Mouse (Mus musculus): ENCODE results near the gene Kcnk10. TPM values are rescaled to one million over a fixed set of nuclear protein-coding genes. Genes with fewer than 3 reads are reported as not detected.

Kcnk10 gene
- polyA plus RNA-seq, 1 experiment from 2014 or later: 0.13 TPM

GRCm38 (mm10) chr12:98524331-98525311 lies 53.5 kb downstream of the Kcnk10 start:
- Histone ChIP-seq H3K4me2 (ENCODE audit: low read depth, low read length) (peak overlapping the region; percentile 4; the same call in 1 of the 2 replicates), H3K36me3 (replicated peaks; ENCODE audit: insufficient read depth, low read length) (no peaks in the 10 kb centered on the region), H3K9ac (replicated peaks) (no peak overlapping the region), H3K27me3 (ENCODE audit: insufficient read depth, low read length) (no peaks in the 10 kb centered on the region), H3K9me3 (ENCODE audit: low read length) (no peaks in the 10 kb centered on the region), H3K27ac (ENCODE audit: low read depth) (no peak overlapping the region), H3K4me1 (ENCODE audit: insufficient read depth) (0 out of 2 replicates have a peak, but pooled peaks cover 2% of the 10 kb centered on the region), H3K4me3 (ENCODE audit: low read depth, low read length) (no peak overlapping the region)
- no peak for DNase-seq
- no peak for ATAC-seq
- TF ChIP-seq CTCF (IDR thresholded peaks at IDR 0.05; ENCODE audit: low read depth) (no peak), EP300 (IDR thresholded peaks at IDR 0.05; ENCODE audit: low read depth) (no peak)
- 70% methylated on average over 13 of the region's 13 CpGs for WGBS (ENCODE audit: insufficient replicate concordance)

DNA sequence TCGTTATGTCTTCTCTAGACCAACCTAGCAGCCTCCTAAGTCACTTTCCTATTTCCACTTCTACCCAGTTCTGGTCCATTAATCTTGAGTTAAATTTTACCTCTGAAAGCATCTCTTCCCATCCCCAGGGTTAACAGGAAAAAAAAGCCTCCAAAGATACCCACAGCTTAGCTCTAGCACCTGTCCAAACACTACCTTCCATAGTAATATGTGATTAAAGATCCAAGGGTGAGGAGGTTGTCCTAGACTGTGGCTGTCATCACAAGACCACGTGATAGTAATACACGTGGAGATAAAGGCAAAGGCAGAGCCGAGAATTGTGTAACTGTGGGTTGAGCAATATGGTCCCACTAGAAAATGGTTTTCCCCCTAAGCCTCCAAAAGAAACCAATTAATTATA lies 56.8 kb downstream of the Kcnk10 start:
- peak; percentile 43; the same call in 1 of the 2 replicates for ATAC-seq
- no peak overlapping the region for H3K27ac ChIP-seq (ENCODE audit: low read depth)
- H3K4me2 ChIP-seq (ENCODE audit: low read depth, low read length): no peak overlapping the region
- no peaks in the 10 kb centered on the region for H3K27me3 ChIP-seq (ENCODE audit: insufficient read depth, low read length)
- DNase-seq: no peak
- no peak overlapping the region for H3K9ac ChIP-seq (replicated peaks)
- no peak overlapping the region for H3K4me3 ChIP-seq (ENCODE audit: low read depth, low read length)
- no peaks in the 10 kb centered on the region for H3K9me3 ChIP-seq (ENCODE audit: low read length)
- no peaks in the 10 kb centered on the region for H3K36me3 ChIP-seq (replicated peaks; ENCODE audit: insufficient read depth, low read length)
- 0 out of 2 replicates have a peak, but pooled peaks cover 2% of the 10 kb centered on the region for H3K4me1 ChIP-seq (ENCODE audit: insufficient read depth)
- no peak for TF ChIP-seq EP300 (IDR thresholded peaks at IDR 0.05; ENCODE audit: low read depth)
- TF ChIP-seq CTCF (IDR thresholded peaks at IDR 0.05; ENCODE audit: low read depth): no peak
- WGBS (ENCODE audit: insufficient replicate concordance): 49% methylated on average over 4 of the region's 4 CpGs

DNA sequence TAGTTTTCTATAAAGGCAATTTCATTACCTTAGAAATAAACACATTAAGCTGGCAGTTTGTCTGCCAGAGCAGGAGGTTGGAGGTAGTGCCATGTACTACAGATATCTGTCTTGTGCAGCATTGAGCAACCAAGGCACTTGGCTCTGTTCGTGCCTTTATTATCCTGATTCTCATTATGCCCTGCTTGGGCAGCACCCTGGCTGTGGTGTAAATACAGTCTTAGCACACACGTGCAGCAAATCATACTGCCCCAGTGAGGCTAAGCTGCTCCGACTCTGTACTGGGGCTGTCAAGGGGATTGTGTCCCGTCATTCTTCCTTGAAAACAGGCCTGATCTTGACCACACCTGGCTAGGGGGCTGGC lies 57.6 kb downstream of the Kcnk10 start:
- H3K27ac ChIP-seq (ENCODE audit: low read depth): no peak overlapping the region
- no peak overlapping the region for H3K4me2 ChIP-seq (ENCODE audit: low read depth, low read length)
- no peak overlapping the region for H3K4me3 ChIP-seq (ENCODE audit: low read depth, low read length)
- ATAC-seq (no peak), DNase-seq (no peak)
- WGBS (ENCODE audit: insufficient replicate concordance): 75% methylated on average over 4 of the region's 4 CpGs
- H3K36me3 ChIP-seq (replicated peaks; ENCODE audit: insufficient read depth, low read length): no peaks in the 10 kb centered on the region
- no peaks in the 10 kb centered on the region for H3K27me3 ChIP-seq (ENCODE audit: insufficient read depth, low read length)
- TF ChIP-seq CTCF (IDR thresholded peaks at IDR 0.05; ENCODE audit: low read depth): no peak
- TF ChIP-seq EP300 (IDR thresholded peaks at IDR 0.05; ENCODE audit: low read depth): no peak
- no peak overlapping the region for H3K9ac ChIP-seq (replicated peaks)
- H3K9me3 ChIP-seq (ENCODE audit: low read length): no peaks in the 10 kb centered on the region
- 0 out of 2 replicates have a peak, but pooled peaks cover 2% of the 10 kb centered on the region for H3K4me1 ChIP-seq (ENCODE audit: insufficient read depth)

- DNase-seq (no peak), ATAC-seq (no peak)
- H3K9me3 ChIP-seq (ENCODE audit: low read length): no peaks in the 10 kb centered on the region
These were observed 58.1 kb downstream of the Kcnk10 start for GRCm38 (mm10) chr12:98519866-98520567.

DNA sequence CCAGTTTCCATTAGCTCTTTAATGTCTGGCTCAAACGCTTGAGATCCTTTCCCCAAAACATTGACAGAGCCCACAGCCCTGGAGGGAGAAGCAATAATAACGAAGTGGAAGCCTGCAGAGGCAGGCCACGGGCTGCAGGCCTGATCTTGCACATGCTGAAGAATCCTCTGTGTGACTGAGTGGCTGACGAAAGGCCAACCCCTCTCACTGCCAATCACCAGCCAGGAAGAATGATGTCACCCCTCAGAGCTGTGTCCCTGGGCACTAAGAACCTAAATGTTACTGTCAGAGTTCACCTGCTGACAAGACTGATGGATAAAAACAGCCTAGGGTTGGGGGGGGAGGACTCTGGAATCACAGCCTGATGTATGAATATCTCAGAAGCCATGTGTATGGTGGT lies 72.5 kb downstream of the Kcnk10 start:
- no peak overlapping the region for H3K4me2 ChIP-seq (ENCODE audit: low read depth, low read length)
- no peaks in the 10 kb centered on the region for H3K9me3 ChIP-seq (ENCODE audit: low read length)
- DNase-seq: no peak
- H3K4me1 ChIP-seq (ENCODE audit: insufficient read depth): peaks cover 8% of the 10 kb centered on the region; the same call in 1 of the 2 replicates
- H3K9ac ChIP-seq (replicated peaks): no peak overlapping the region
- no peak for ATAC-seq
- no peak overlapping the region for H3K27ac ChIP-seq (ENCODE audit: low read depth)
- TF ChIP-seq EP300 (IDR thresholded peaks at IDR 0.05; ENCODE audit: low read depth) (no peak), CTCF (IDR thresholded peaks at IDR 0.05; ENCODE audit: low read depth) (no peak)
- WGBS (ENCODE audit: insufficient replicate concordance): 64% methylated on average over 4 of the region's 4 CpGs
- no peak overlapping the region for H3K4me3 ChIP-seq (ENCODE audit: low read depth, low read length)
- H3K27me3 ChIP-seq (ENCODE audit: insufficient read depth, low read length): no peaks in the 10 kb centered on the region
- H3K36me3 ChIP-seq (replicated peaks; ENCODE audit: insufficient read depth, low read length): no peaks in the 10 kb centered on the region

More at GRCm38 (mm10) chr12:98519866-98520567, 58.1 kb downstream of the Kcnk10 start:
- no peaks in the 10 kb centered on the region for H3K36me3 ChIP-seq (replicated peaks; ENCODE audit: insufficient read depth, low read length)
- H3K4me1 ChIP-seq (ENCODE audit: insufficient read depth): 0 out of 2 replicates have a peak, but pooled peaks cover 2% of the 10 kb centered on the region
- H3K9ac ChIP-seq (replicated peaks): no peak overlapping the region
- no peak overlapping the region for H3K4me3 ChIP-seq (ENCODE audit: low read depth, low read length)
- TF ChIP-seq EP300 (IDR thresholded peaks at IDR 0.05; ENCODE audit: low read depth) (no peak), CTCF (IDR thresholded peaks at IDR 0.05; ENCODE audit: low read depth) (no peak)
- no peak overlapping the region for H3K27ac ChIP-seq (ENCODE audit: low read depth)
- 74% methylated on average over 7 of the region's 7 CpGs for WGBS (ENCODE audit: insufficient replicate concordance)
- no peak overlapping the region for H3K4me2 ChIP-seq (ENCODE audit: low read depth, low read length)
- H3K27me3 ChIP-seq (ENCODE audit: insufficient read depth, low read length): no peaks in the 10 kb centered on the region

All from liver, postnatal 0 days (tissue).